Mouse (Mus musculus) lung, adult 18-20 months (tissue): Measurements from ENCODE around the gene Ndufb5.
"Not testable (repeated sequence)": the region's sequence is repeated elsewhere in the genome, so short reads cannot be mapped to it uniquely, and the experiment has no call there.

Source experiments
- DNase-seq, 2 experiments: peaks; one replicate each; pipeline ENCODE4 v3.0.0; 2022; ENCODE audit warnings: mixed read lengths in 2 of 2

Gene Ndufb5

DNA sequence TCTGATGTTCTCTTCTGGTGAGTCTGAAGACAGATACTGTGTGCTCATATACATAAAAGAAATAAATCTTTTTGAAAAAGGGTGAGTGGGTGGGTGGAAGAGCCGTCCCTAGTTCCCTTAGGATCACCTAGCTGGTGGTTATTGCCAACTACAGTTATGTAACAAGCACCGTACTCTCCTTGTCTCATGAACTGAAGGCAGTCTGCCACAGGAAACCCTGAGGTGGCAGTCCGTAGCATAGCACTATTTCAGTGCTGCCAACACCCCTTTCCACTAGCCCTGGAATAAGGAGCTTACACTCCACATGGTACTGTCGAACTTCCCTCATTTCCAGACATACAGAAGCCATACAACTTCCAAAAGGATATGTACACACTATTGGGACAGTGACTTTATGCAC, 8.9 kb upstream of the Ndufb5 start:
- DNase-seq: no peak

DNA sequence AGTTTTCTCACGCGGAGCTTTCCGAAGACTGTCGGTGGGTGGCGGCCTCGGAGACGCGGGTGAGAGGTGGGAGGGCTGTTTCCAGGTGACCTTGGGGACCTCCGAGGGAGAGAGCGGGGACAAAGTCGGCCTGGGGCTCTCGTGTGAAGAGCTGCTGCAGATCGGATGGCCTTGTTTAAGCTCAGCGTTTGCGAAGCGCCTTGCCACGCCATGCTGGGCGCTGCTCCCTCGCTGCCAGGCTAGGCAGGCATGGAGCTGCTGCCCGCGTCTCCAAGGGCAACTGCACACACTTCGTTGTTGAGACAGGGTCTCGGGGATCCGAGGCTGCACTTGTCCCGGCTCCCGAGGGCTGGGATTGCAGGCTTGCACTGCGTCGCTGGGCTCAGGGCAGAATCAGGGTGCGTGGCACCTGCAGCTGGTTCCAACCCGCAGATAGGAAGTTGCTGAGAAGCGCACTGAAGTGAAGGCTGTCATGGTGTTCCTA, 424 bp downstream of the Ndufb5 start, which contains the start of gene Mrpl47:
Gene Mrpl47 (minus strand): TSS at position 434 of the 484 bp plus-strand sequence.
- DNase-seq: no peak

DNA sequence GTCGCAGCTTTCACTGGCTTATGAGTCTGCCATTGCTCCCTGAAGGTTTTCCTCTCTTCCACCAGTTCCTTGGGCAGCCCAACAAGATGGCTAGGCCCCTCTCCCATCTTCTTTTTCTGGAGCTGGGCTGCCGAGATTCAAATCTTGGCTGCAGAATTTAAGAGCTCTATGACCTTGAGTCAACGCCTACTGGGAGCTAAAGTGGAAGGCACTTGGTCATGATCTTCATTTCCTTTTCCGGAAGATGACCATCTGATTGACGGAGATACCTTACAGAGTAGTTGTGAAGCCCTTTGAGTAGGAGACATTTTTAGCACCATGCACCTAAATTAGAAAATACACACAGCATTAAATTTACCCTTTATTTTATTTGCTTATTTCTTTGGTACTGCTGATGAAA, 1.8 kb downstream of the Ndufb5 start:
- DNase-seq: no peak

DNA sequence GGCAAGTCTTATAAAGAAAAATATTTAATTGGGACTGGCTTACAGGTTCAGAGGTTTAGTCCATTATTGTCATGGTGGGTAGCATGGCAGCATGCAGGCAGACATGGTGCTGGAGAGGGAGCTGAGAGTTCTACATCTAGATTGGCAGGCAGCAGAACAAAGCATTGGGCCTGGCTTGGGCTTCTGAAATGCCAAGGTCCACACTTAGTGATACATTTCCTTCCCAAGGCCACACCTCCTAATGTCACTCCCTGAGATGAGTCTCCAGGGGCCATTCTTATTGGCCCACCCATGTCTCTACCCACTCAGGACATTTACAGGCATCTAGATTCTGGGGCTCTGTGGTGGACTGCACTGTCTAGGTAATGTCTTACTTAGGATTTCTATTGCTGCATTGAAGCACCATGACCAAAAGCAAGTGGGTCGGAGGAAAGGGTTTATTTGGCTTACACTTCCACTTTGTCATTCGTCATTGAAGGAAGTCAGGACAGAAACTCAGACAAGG, 5.5 kb downstream of the Ndufb5 start:
- no peak for DNase-seq

DNA sequence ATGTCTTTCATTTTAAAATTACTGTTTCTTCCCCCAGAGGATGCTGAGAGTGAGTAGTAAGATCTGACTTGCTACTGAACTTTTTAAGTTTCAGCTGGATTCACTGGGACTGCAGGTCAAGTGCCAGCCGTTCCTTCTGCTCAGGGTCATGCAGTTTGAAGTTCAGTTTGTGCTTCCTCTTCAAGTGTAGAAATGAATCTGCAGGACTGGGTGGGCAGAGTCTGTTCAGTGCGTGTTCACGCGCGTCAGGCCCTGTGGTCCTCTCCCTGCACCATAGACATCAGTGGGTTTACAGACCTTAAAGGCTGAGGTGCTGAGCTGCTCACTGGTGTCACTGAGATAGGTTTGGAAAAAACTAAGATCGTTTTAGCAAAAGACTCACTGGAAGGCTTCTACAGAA, 8.2 kb downstream of the Ndufb5 start:
- DNase-seq: no peak

DNA sequence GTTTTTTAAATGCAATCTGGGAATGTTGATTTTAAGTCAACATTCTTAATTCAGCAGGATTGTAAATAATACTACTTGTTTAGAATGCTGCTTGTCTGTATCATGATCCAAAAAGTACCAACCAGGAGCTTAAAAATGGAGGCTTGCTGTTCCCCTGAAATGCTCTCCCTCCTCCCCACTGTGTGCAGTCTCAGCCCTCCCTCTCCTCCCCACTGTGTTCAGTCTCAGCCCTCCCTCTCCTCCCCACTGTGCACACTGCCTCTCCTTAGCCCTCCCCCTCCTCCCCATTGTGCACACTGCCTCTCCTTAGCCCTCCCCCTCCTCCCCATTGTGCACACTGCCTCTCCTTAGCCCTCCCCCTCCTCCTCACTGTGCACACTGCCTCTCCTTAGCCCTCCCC, 8.6 kb downstream of the Ndufb5 start:
- not testable (repeated sequence) for DNase-seq

DNA sequence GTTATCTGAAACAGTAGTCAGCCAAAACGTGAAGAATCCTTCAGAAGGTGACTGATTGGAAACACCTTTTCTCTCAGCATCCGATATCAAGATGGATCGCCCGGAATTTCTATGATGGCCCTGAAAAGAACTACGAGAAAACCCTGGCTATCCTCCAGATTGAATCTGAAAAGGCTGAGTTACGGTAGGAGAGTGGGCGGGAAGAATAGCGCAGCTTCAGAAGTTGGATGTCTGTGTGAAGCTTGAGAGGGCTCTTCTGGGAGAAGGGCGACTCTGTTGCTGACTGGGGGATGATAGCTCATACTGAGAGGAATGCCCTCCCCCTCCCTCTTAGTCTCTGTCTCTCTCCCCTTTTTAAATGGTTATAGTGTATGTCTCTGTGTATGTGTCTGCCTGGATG, 11.6 kb downstream of the Ndufb5 start:
- no peak for DNase-seq

DNA sequence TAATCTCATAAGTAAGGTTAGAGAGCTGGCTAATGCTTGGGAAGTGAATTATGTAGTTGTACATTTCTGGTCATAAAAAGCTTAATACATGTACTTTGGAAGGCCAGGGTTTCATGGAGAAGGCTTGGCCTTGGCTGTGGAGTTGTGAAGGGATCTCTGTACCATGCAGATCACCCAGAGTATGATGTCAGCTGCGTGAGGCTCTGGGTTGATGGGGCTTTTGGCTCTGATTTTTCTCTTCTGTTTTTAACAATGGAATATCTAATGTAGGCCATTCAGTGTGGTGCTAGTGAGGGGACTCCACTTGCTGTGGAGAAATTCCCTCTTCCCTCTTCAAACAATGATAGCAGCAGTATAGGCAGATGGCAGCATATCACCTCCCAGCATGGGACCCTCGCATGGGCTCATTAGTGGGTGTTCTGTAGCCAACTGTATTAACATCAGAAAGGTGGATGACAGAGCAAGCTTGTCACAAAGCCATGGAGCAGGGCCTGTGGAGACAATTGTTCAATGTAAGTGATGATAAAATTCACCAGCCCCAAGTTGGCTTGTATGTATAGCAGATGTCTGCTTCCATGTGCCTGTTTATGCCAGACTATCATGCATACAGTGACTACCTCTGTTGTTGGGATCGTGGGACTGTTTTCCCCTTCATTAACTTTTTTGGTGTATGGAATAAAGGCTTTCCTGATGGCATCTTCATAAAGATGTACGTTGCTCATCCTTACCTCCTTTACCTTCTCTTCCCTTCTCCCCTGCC, 13.2 kb downstream of the Ndufb5 start:
- DNase-seq: no peak

DNA sequence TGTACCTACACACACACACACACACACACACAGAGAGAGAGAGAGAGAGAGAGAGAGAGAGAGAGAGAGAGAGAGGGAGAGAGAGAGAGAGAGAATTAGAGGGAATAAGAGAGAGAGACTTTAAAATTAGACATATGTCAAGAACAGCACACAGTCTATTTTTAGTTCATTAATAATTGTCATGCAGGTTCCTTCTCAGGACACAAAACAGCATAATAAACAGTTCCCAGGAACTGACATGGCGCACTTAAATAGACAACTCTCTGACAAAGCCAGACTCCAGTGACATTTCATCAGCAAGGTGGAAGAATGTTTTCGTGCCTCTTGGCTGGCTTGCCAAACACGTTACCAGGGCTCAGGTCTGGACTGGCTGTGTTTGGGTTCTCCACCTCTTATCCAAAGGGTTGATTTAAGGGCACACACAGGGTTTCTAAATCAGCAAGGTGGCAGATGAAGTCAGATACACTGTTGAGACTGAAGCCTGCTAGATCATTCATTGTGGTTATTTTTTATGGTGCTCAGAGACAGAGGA, 17.7 kb downstream of the Ndufb5 start:
- no peak for DNase-seq

DNA sequence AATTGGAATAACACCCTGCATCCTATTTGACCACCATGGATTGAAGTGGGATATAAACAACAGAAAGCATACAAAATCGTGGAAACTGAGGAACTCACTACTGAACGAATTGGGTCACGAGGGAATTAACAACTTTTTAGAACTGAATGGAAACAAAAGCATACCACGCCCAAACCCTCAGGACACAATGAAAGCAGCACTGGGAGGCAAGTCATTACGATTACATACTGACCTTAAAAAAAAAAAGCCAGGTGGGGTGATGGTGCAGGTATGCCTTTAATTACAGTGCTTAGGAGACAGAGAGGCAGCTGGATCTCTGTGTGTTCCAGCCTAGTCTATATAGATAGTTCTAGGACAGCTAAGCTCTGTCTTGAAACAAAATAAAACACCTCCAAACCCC, 22.4 kb downstream of the Ndufb5 start:
- DNase-seq: no peak

DNA sequence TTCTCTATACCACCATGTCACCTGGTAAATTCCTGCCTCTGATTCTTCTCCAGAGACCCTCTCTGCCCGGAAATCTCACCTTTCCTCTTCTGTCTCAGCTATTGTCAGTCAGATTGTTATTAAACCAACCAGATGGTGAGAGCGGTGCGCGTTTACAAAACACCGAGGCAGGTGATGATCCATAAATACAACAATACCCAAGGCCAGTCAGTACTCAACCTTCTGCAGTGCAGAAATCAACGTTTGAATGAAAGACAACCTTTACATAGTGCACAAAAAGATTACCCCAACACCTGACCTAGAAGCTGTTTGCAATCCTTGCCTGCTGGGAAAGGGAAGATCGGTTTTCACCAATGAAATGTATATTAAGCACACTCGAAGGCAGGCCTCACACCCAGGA, 26.2 kb downstream of the Ndufb5 start:
- no peak for DNase-seq

DNA sequence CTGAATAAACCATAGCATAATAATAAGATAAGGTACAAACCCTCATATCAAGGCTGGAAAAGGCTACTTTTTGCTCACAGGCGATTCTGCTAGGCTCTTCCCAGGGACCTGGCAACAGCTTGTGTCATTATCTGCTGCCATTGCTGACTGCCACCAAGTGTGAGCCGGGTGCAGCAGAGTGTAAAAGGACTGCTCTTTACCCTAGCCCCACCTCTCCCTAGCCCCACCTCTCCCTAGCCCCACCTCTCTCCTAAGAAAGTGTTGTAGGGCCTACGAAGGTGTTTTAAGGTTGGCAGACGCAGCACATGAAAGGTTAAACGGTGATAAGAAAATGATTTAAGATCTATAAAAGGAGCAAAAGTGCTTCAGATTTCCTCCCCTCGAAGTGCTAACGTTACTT, 27.1 kb downstream of the Ndufb5 start:
- DNase-seq: no peak

DNA sequence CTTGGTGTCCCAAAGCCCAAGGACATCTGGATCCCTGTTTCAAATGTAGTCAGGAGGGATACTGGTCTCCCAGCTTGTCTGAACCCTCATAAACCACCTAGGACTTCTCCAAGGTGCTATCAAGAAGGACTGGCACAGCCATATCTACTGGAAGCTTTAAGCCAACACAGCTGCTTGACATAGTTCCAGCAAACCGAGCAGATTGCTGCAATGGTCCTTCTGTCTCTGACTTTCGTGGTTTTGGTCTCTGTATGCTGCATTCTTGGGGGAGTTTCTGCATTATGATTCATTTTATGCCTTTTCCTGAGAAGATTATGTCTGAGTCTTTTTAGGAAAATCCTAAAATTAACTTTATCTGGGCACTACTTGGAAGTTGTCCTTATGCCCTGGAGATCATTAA, 34.0 kb downstream of the Ndufb5 start:
- no peak for DNase-seq
